Mouse (Mus musculus) midbrain, embryonic 13.5 days (tissue): ENCODE results near the gene Lca5. TPM values are rescaled to one million over a fixed set of nuclear protein-coding genes. Genes with fewer than 3 reads are reported as not detected.

Experiments used
- ATAC-seq: fragments of 200-750 bp; cut with Nextera tagmentation; 2 replicates; pipeline ENCODE4 v1.8.0; 2017; ENCODE audit warnings: mild to moderate bottlenecking, moderate TSS enrichment, moderate library complexity
- H3K27ac ChIP-seq: fragments of 300-500 bp; sonication (generic); 2 replicates; pipeline ENCODE4 v1.5.1; 2015; ENCODE audit warnings: inconsistent platforms, mild to moderate bottlenecking, moderate library complexity
- H3K27me3 ChIP-seq: fragments of 300-500 bp; sonication (generic); 2 replicates; pipeline ENCODE4 v1.6.1; 2015; ENCODE audit warnings: mild to moderate bottlenecking, inconsistent platforms
- H3K36me3 ChIP-seq: fragments of 300-500 bp; sonication (generic); 2 replicates; pipeline ENCODE4 v1.6.1; 2015; ENCODE audit warnings: mild to moderate bottlenecking, inconsistent platforms
- H3K4me1 ChIP-seq: fragments of 300-500 bp; sonication (generic); replicated peaks from 2 replicates; pipeline ENCODE4 v1.6.1; 2015; ENCODE audit warnings: inconsistent platforms
- H3K4me2 ChIP-seq: fragments of 300-500 bp; sonication (generic); replicated peaks from 2 replicates; pipeline ENCODE4 v1.6.1; 2015; ENCODE audit warnings: moderate library complexity, mild to moderate bottlenecking, inconsistent platforms
- H3K4me3 ChIP-seq: fragments of 300-500 bp; sonication (generic); replicated peaks from 2 replicates; pipeline ENCODE4 v1.5.1; 2015; ENCODE audit warnings: mild to moderate bottlenecking, inconsistent platforms
- H3K9ac ChIP-seq: fragments of 300-500 bp; sonication (generic); replicated peaks from 2 replicates; pipeline ENCODE4 v1.6.1; 2015; ENCODE audit warnings: mild to moderate bottlenecking, inconsistent platforms
- H3K9me3 ChIP-seq: fragments of 300-500 bp; sonication (generic); 2 replicates; pipeline ENCODE4 v1.6.1; 2016; ENCODE audit warnings: mild to moderate bottlenecking, inconsistent platforms
- WGBS: fragments of 180-500 bp; shearing (Covaris S2); methylation state at CpG from one replicate; pipeline ENCODE4 v1.1.7; 2015; 5-methylcytosine and 5-hydroxymethylcytosine counted together
- polyA plus RNA-seq: library from polyadenylated mRNA; unstranded; fragments of >200 nt; fragmentation: Nextera tagmentation; extraction: Ambion mirVana; gene quantifications from 2 replicates; pipeline ENCODE4 v1.2.1, GENCODE M21; 2015

Lca5 gene
- polyA plus RNA-seq, 1 experiment from 2014 or later = 19.0 TPM

DNA sequence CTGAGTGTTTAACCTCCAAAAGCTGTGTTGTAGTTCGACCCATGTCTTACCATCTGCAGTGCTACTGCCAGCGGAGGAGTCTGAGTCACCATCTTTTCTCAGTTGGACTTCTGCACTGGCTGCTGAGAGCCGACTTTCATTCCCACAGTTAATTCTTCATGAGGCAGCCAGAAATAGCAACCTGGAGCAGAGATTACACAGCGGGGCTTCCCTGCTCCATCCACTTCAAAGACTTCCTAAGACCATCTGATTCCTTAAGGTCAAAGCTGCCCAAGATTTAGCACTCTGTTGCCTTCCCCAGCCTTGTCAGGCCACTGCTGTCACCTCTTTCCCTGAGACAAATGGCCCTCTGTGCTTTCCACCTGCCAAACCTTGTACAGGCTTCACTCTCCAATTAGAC is 6.4 kb downstream of the Lca5 start:
- peaks cover 3% of the 10 kb centered on the region; the same call in 1 of the 2 replicates for H3K36me3 ChIP-seq
- H3K27ac ChIP-seq = peak overlapping the region; percentile 47; the same call in 1 of the 2 replicates
- no peak overlapping the region for H3K9ac ChIP-seq
- no peaks in the 10 kb centered on the region for H3K9me3 ChIP-seq
- peaks cover 11% of the 10 kb centered on the region for H3K4me1 ChIP-seq
- H3K4me3 ChIP-seq = no peak overlapping the region
- ATAC-seq = 0 out of 2 replicates have a peak, but pooled peaks have one; percentile 25
- no peaks in the 10 kb centered on the region for H3K27me3 ChIP-seq
- no peak overlapping the region for H3K4me2 ChIP-seq
- 54% methylated on average over 4 of the region's 4 CpGs for WGBS

DNA sequence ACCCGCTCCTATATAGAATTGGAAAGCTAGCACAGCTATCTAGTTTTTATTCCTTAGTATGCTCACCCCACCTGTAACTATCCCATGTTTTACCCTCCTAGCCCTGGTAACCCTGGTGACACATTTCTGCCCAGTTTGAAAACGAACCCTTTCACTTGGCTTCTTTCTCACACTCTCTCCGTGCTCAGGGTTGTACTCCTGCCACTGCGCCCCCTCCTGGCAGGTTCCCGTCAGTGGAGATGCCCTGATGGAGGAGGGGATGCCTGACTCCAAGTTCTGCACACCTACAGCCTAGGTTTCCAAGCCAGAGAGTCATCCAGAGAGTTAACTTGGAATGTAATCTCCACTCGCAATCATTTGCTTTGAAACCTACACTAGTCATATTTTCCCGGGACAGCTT is 7.3 kb downstream of the Lca5 start:
- ATAC-seq = no peak
- whole genome bisulfite sequencing = 63% methylated on average over 7 of the region's 7 CpGs

DNA sequence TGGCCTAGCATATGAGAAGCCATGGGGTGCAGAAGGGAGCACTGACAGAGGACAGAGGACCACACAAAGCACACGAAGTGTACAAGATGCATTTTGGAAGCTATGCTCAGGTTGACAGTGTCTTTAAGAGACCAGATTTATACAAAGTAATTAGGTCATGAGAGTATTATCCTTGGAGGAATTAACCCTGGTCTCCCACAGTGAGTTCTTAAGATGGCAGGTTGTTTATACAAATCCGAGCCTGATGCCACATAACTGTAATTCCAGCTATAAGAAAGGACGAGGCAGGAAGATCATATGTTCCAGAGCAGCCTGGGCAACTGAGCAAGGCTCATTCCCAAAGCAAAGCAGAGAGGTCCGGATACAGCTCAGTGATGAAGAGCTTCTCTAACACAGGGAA is 13.0 kb downstream of the Lca5 start:
- Histone ChIP-seq H3K4me3 (no peak overlapping the region), H3K4me2 (no peak overlapping the region), H3K36me3 (peaks cover 24% of the 10 kb centered on the region), H3K9me3 (no peaks in the 10 kb centered on the region), H3K4me1 (no peaks in the 10 kb centered on the region), H3K27ac (no peak overlapping the region), H3K9ac (no peak overlapping the region), H3K27me3 (no peaks in the 10 kb centered on the region)
- no peak for ATAC-seq
- WGBS = 84% methylated on average over 4 of the region's 4 CpGs

More for the DNA sequence above, 7.3 kb downstream of the Lca5 start:
- no peak overlapping the region for H3K4me2 ChIP-seq
- H3K36me3 ChIP-seq = peaks cover 3% of the 10 kb centered on the region; the same call in 1 of the 2 replicates
- H3K27me3 ChIP-seq = no peaks in the 10 kb centered on the region
- peaks cover 8% of the 10 kb centered on the region for H3K4me1 ChIP-seq
- H3K27ac ChIP-seq = no peak overlapping the region
- H3K9me3 ChIP-seq = no peaks in the 10 kb centered on the region
- H3K9ac ChIP-seq = no peak overlapping the region
- no peak overlapping the region for H3K4me3 ChIP-seq

DNA sequence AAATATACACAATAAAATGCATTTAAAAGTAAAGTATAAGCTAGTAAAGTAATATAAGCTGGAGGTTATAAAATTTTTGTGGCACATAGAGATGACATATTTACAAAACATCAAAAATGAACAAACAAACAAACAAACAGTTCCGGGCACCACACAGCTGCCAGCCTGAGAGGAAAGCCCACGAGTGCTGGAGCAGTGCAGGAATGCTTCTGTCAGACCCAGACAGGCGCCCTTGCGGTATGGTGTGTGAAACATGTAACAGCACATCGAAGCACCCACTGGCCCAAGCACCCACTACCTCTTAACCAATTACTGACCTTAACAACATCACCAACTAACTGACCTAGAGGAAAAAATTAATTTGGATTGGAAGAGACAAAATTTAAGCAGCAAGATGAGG is 22.0 kb downstream of the Lca5 start:
- Histone ChIP-seq H3K9me3 (peaks cover 9% of the 10 kb centered on the region), H3K36me3 (peaks cover 46% of the 10 kb centered on the region), H3K27ac (no peak overlapping the region), H3K9ac (no peak overlapping the region), H3K4me2 (no peak overlapping the region), H3K4me3 (no peak overlapping the region), H3K27me3 (no peaks in the 10 kb centered on the region), H3K4me1 (no peaks in the 10 kb centered on the region)
- 95% methylated on average over 5 of the region's 5 CpGs for WGBS
- ATAC-seq = no peak

DNA sequence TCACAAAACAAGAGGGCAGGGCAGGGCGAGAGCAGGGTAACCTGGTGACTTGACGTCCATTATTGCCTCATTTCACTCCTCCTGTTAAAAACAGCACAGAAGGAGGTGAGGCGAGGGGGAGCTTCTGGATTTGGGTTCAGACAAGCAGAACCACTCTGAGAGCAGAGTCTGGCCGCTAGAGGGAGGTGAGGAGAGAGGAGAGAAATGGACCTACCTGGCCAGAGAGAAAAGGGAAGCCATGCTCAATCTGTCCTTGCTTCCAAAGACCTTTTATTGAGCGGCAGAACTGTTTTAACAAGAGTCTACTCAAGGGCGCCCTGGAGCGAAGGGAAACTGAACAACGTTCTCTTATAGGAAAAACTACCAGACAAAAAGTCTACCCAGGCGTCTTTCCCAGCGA is 27.9 kb downstream of the Lca5 start:
- Histone ChIP-seq H3K27ac (no peak overlapping the region), H3K27me3 (no peaks in the 10 kb centered on the region), H3K4me1 (no peaks in the 10 kb centered on the region), H3K9ac (no peak overlapping the region), H3K9me3 (peaks cover 9% of the 10 kb centered on the region), H3K4me3 (no peak overlapping the region), H3K4me2 (no peak overlapping the region), H3K36me3 (peaks cover 26% of the 10 kb centered on the region)
- no peak for ATAC-seq
- WGBS = 82% methylated on average over 10 of the region's 10 CpGs

DNA sequence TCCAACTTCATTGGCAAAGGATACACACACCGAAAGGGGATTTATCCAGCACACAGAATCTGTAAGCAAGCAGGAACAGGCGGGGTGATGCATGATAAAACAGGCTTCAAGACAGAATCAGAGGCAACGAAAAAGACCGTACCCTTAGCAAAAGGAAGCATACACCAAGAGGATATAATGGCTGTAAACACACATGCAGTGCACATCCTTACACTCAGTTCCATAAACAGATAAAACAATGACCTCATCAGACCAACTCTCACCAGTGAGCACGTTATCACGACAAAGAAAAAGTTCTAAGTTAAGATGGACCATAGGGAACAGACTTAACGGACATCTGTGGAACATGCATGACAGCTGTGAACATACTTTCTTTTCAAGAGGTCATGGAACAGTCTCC is 35.8 kb downstream of the Lca5 start:
- Histone ChIP-seq H3K4me1 (no peaks in the 10 kb centered on the region), H3K27ac (no peak overlapping the region), H3K9me3 (no peaks in the 10 kb centered on the region), H3K36me3 (peaks cover 14% of the 10 kb centered on the region), H3K4me2 (no peak overlapping the region), H3K9ac (no peak overlapping the region), H3K27me3 (no peaks in the 10 kb centered on the region), H3K4me3 (no peak overlapping the region)
- 80% methylated on average over 7 of the region's 7 CpGs for WGBS
- no peak for ATAC-seq

DNA sequence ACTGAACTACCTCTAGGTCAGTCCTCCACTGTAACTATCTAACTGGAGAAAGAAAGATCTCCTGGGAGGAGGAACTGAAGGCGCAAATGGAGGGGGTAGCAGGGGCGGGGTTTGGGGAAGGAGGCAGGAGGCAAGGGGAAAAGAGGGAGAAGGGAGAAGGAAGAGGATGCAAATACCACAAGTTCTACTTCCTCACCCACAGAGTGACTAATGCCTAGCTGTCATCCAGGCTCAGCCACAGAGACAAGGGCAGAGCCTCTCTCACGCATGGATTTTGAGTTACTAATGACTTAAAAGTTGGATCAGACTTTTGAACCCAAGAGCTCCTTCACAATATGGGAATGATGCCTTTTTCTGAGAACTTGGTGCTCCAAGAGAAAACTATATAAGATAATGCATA is 40.1 kb downstream of the Lca5 start:
- no peak overlapping the region for H3K4me2 ChIP-seq
- H3K27me3 ChIP-seq = no peaks in the 10 kb centered on the region
- H3K9me3 ChIP-seq = no peaks in the 10 kb centered on the region
- H3K9ac ChIP-seq = no peak overlapping the region
- no peak overlapping the region for H3K27ac ChIP-seq
- peaks cover 17% of the 10 kb centered on the region for H3K36me3 ChIP-seq
- no peak overlapping the region for H3K4me3 ChIP-seq
- no peaks in the 10 kb centered on the region for H3K4me1 ChIP-seq
- ATAC-seq = no peak
- 49% methylated on average over 3 of the region's 3 CpGs for WGBS

DNA sequence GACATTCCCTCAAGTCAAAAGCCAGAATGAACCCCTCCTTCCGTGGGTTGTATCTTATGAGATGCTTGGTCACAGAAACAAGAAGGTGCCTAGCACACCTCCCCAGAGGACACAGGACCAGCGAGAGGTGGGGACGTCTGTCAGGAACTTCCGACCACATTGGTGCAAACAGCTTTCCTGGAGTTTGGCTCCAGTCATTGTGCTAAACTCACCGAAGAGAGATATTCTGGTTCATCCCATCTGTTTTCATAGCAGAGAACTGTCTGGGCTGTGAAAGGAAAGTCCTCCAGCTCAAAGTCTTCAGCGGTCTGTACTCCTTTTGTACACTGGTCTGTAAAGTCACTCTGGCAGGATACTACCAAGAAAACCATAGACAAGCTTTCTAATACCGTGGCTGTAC is 41.5 kb downstream of the Lca5 start:
- Histone ChIP-seq H3K4me1 (no peaks in the 10 kb centered on the region), H3K36me3 (peaks cover 29% of the 10 kb centered on the region), H3K4me2 (no peak overlapping the region), H3K27me3 (no peaks in the 10 kb centered on the region), H3K9ac (no peak overlapping the region), H3K9me3 (no peaks in the 10 kb centered on the region), H3K27ac (no peak overlapping the region), H3K4me3 (no peak overlapping the region)
- no peak for ATAC-seq
- 93% methylated on average over 7 of the region's 7 CpGs for WGBS

DNA sequence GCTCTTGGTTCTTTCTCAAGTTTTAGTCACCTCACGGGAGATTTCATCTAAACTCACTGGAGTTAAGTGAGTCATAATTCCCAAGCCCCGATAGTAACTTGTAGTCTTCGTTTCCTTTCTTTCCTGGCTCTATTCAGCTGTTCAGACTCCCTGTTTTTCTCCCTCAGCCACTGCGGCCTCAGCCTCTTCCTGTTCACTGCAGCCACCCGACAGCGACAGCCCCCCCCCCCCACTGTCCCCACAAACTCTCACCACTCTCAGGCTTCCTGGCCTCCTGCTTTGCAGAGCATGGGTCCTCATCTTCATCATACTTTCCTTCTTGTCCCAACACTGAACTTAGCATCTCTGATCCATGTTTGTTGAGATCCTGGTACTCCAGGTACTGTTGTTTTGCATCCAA is 42.7 kb downstream of the Lca5 start:
- Histone ChIP-seq H3K36me3 (peaks cover 33% of the 10 kb centered on the region), H3K27ac (no peak overlapping the region), H3K27me3 (no peaks in the 10 kb centered on the region), H3K9me3 (no peaks in the 10 kb centered on the region), H3K4me2 (no peak overlapping the region), H3K4me1 (no peaks in the 10 kb centered on the region), H3K4me3 (no peak overlapping the region), H3K9ac (no peak overlapping the region)
- WGBS = 76% methylated on average over 6 of the region's 6 CpGs
- no peak for ATAC-seq

DNA sequence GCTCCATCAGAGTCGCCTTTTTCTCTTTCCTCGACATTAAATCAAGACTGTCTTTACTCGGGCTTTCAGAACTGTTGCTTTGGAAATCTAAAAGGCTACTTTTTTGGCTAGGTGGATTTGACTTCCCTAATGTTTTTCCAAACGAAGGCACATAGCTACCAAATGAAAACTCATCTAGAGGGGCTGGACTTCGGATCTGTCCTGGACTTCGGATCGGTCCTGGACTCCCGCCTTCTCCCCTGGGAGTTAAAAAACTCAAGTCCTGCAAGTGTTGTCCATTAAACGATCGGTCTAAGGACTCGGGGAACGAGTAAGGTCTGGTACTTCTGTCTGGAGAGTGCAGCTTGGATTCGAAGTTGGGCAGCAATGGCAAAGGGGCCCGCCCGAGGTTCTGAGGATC is 45.5 kb downstream of the Lca5 start:
- ATAC-seq = no peak
- no peak overlapping the region for H3K27ac ChIP-seq
- 97% methylated on average over 15 of the region's 15 CpGs for WGBS

DNA sequence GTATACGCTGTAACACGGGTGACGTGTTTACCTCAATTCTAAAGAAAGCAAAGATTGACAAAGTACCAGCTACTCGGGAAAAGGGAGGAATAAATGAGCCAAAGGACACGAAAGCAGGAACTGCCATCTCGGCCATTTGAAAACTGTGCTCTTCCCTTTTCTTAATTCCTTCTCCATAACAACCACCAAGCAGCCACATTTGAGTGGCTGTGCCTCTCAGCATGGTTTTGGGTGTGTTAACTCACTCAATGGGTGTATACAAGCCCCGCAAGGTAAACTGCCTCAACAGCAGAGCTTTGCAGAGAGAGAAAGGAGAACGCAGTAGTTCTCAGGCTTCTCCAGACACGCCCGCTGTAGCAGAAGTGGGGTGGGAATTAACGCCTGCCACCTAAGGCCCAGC is 48.9 kb downstream of the Lca5 start:
- H3K9me3 ChIP-seq = no peaks in the 10 kb centered on the region
- H3K27ac ChIP-seq = no peak overlapping the region
- H3K4me3 ChIP-seq = no peak overlapping the region
- peaks cover 9% of the 10 kb centered on the region; the same call in 1 of the 2 replicates for H3K4me1 ChIP-seq
- no peaks in the 10 kb centered on the region for H3K27me3 ChIP-seq
- ATAC-seq = no peak
- H3K4me2 ChIP-seq = no peak overlapping the region
- H3K36me3 ChIP-seq = peaks cover 17% of the 10 kb centered on the region; the same call in 1 of the 2 replicates
- 81% methylated on average over 11 of the region's 11 CpGs for WGBS
- no peak overlapping the region for H3K9ac ChIP-seq

More for the DNA sequence above, 45.5 kb downstream of the Lca5 start:
- Histone ChIP-seq H3K27me3 (no peaks in the 10 kb centered on the region), H3K9me3 (no peaks in the 10 kb centered on the region), H3K4me3 (no peak overlapping the region), H3K36me3 (peaks cover 25% of the 10 kb centered on the region; the same call in 1 of the 2 replicates), H3K9ac (no peak overlapping the region), H3K4me1 (no peaks in the 10 kb centered on the region), H3K4me2 (no peak overlapping the region)

DNA sequence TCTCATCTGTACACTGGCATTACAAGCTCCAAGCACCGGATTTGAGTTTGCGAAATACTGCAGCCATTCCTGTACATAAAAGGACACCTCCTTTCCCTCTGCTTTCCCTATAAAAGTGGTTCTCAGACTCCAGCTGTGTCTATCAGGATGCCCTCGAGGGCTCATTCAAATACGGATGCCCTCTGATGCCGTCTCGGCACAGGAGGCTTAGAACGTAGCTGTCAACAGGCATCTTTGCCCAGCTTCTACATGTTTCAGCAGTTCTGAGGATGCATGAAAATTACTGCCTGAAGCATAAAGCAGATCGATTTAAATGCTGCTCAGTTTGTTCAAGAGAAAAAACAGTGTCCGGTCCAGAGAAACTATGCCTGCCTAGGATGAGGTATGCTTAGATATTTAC is 51.4 kb downstream of the Lca5 start:
- no peak overlapping the region for H3K27ac ChIP-seq
- WGBS = 65% methylated on average over 9 of the region's 9 CpGs
- H3K36me3 ChIP-seq = peaks cover 6% of the 10 kb centered on the region; the same call in 1 of the 2 replicates
- no peaks in the 10 kb centered on the region for H3K27me3 ChIP-seq
- H3K4me1 ChIP-seq = peaks cover 16% of the 10 kb centered on the region; the same call in 1 of the 2 replicates
- no peak overlapping the region for H3K9ac ChIP-seq
- H3K4me2 ChIP-seq = no peak overlapping the region
- H3K9me3 ChIP-seq = no peaks in the 10 kb centered on the region
- ATAC-seq = peak; percentile 51
- no peak overlapping the region for H3K4me3 ChIP-seq

DNA sequence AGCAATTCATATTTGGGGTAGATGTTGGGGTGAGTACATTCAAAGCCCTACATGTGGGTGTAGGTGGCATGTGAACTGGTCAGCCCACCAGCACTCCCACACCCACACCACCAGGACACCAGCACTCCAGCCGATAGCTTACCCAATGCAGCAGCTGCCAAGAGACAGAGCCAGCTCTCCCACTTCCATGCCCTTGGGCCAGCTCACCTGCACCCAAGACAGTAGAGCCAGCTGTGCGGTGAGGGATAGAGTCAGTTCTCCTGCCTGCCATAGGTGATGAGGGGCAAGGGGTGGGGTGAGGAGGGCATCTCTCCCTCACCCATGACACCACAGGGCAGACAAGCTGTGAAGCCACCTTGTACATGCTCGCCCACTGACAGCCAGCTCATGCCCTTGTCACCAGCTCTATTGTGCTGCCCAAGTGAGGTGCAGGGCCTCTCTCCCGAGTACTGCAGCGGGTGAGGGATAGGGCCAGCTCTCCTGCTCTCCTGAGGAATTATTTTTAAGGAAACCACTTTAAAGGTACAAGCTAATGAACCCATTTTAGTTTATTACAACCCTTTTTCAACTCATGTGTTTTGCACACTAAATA is 54.6 kb downstream of the Lca5 start:
- Histone ChIP-seq H3K9ac (no peak overlapping the region), H3K4me1 (peaks cover 16% of the 10 kb centered on the region; the same call in 1 of the 2 replicates), H3K27ac (peak overlapping the region; percentile 30; the same call in 1 of the 2 replicates), H3K4me2 (no peak overlapping the region), H3K36me3 (no peaks in the 10 kb centered on the region), H3K27me3 (no peaks in the 10 kb centered on the region), H3K4me3 (no peak overlapping the region), H3K9me3 (no peaks in the 10 kb centered on the region)
- ATAC-seq = peak; percentile 41; the same call in 1 of the 2 replicates
- WGBS = 85% methylated on average over 5 of the region's 5 CpGs
